Mouse (Mus musculus) olfactory bulb, adult 2 months (tissue): ENCODE measurements at regions not wholly inside any gene's neighbourhood (a gene's known extent, or its start where the extent isn't known, plus 50 kb on each side); places are given as distances from the start of the nearest gene placed in this dataset.

ENCODE experiments used
- CTCF ChIP-seq: fragments of 200-500 bp; IDR thresholded peaks from 2 replicates; pipeline ENCODE4 v1.5.1; 2012; ENCODE audit warnings: low read depth, mild to moderate bottlenecking, low read length, moderate library complexity; ENCODE audit not compliant: insufficient read depth
- POLR2A ChIP-seq: fragments of 200-500 bp; IDR thresholded peaks from 2 replicates; pipeline ENCODE4 v1.6.1; 2012; ENCODE audit warnings: mild to moderate bottlenecking, low read depth, low read length, moderate library complexity; ENCODE audit not compliant: insufficient read depth

DNA sequence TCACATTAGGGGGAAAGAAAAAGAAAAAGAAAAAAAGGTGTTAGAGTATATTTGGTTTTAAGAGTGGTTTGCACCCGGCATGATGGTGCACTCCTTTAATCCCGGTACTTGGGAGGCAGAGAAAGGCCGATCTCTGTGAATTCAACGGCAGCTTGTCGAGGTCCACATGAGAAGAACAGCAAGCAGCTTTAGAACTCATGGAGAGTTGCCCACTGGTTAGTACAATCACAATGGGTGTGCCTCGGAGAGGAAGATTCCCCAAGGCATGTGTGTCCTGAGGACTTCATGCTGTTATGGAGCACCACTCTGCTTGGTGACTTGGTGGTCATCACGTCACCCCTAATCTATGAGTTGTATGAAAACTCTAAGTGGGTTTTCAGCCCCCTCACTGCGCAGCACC lies 124.7 kb upstream of the Usp24 start:
- TF ChIP-seq CTCF (no peak), POLR2A (no peak)
